Mouse (Mus musculus): ENCODE results near the gene Tubg1. TPM values are rescaled to one million over a fixed set of nuclear protein-coding genes. Genes with fewer than 3 reads are reported as not detected.

Tubg1 gene
- polyA plus RNA-seq, 1 experiment from 2014 or later: 48.4 TPM

DNA sequence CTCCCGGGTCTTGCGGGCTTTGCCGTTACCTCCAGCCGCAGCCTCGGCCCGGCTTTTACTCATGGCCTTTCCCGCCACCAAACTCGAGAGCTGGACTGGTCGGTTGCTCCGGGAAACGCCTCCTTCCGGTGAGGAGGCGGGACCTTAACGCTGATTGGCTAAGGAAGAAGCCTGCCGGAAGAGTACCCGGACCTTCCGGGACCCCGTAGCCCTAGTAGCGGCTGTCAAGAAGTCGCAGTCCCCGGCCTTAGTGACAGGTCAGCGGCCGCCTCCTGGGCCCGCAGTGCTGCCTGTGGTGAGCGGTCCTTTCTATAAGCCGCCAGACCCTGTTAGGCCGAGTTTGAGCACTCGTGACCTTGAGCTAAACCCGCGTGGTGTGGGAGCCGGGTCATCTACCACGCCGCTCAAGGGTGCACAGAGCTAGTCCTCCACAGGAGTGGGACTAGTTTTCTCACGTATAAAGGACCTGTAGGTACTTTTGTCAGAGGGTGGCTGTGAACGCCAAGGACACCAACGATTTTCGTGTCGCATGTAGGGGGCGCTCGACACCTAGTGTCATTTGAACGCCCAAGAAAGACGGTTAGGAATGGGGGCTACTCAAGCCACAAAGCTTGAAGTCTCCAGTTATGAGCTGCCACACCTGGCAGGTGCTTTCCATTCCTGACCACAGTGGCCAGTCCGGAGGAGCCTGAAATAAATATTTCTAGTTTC lies 24.3 kb upstream of the Tubg1 start, which contains the start of gene Psmc3ip:
Psmc3ip (minus strand) TSS at position 123 of the 711 bp plus-strand sequence.
- Histone ChIP-seq H3K27ac (peak within 1 kb of the TSS; percentile 96), H3K9me3 (replicated peaks; ENCODE audit: low read length) (no peaks in the 10 kb centered on the region), H3K9ac (ENCODE audit: low read depth, low read length) (peak within 1 kb of the TSS; percentile 69), H3K4me3 (replicated peaks; ENCODE audit: low read depth, low read length) (peak within 1 kb of the TSS; percentile 62), H3K27me3 (ENCODE audit: insufficient read depth, low read length) (no peaks in the 10 kb centered on the region), H3K36me3 (ENCODE audit: insufficient read depth, low read length) (peaks cover 62% of the 10 kb centered on the region), H3K4me1 (replicated peaks; ENCODE audit: insufficient read depth, low read length) (no peaks in the 10 kb centered on the region; the same call in 1 of the 2 replicates), H3K4me2 (ENCODE audit: low read length) (peak within 1 kb of the TSS; percentile 84)
- ATAC-seq (replicated peaks; ENCODE audit: low FRiP score, low read depth) (peak; percentile 93), DNase-seq (ENCODE audit: low spot score) (peak; percentile 96)
- under 1% methylated on average over 43 of the region's 43 CpGs for WGBS
- peak; percentile 75 for TF ChIP-seq CTCF (IDR thresholded peaks at IDR 0.05; ENCODE audit: low read depth)

DNA sequence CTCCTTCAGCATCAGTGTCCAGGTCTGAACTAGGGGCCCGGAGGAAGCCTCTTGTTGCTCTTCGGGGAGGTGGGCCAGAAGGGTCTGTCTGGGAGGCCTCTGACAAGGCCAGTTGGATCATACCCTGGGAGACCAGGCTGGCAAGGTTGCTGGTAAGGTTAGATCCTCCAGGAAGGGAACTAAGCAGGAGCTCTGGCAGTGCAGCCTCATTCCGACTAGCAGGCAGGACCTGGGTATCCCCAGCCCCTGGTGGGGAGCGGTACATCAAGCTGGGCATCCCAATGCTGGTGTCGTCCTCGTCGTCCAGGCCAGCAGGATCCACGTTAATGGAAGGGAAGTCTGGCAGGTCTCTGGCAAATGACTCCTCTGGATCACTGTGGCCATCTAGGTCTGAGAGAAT lies 21.5 kb upstream of the Tubg1 start:
- WGBS: 75% methylated on average over 8 of the region's 8 CpGs
- Histone ChIP-seq H3K9me3 (replicated peaks; ENCODE audit: low read length) (no peaks in the 10 kb centered on the region), H3K9ac (ENCODE audit: low read depth, low read length) (no peak overlapping the region), H3K4me1 (replicated peaks; ENCODE audit: insufficient read depth, low read length) (no peaks in the 10 kb centered on the region; the same call in 1 of the 2 replicates), H3K4me3 (replicated peaks; ENCODE audit: low read depth, low read length) (no peak overlapping the region), H3K27me3 (ENCODE audit: insufficient read depth, low read length) (no peaks in the 10 kb centered on the region), H3K27ac (no peak overlapping the region), H3K36me3 (ENCODE audit: insufficient read depth, low read length) (peaks cover 59% of the 10 kb centered on the region), H3K4me2 (ENCODE audit: low read length) (no peak overlapping the region)
- no peak for TF ChIP-seq CTCF (IDR thresholded peaks at IDR 0.05; ENCODE audit: low read depth)
- DNase-seq (ENCODE audit: low spot score) (no peak), ATAC-seq (replicated peaks; ENCODE audit: low FRiP score, low read depth) (no peak)

DNA sequence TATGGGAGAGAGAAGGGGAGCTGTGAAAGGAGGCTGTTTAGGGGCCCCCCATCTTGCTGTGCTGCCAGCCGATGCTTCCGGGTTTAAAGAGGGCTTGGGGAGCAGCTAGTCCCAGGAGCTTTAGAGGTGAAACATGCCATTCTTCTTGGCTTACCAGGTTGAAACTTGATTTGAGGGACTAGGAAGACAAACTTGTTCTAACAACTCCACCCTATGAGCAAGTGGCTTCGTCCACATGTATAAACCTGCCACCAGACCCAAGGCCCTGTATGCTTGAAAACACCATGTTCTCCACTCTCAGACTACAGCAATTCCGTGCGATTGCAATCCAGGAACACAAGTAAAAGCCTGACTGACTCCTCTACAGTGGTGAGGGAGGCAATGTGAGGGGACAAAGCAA lies 16.7 kb upstream of the Tubg1 start:
- no peak for ATAC-seq (replicated peaks; ENCODE audit: low FRiP score, low read depth)
- no peak for TF ChIP-seq CTCF (IDR thresholded peaks at IDR 0.05; ENCODE audit: low read depth)
- H3K36me3 ChIP-seq (ENCODE audit: insufficient read depth, low read length): peaks cover 55% of the 10 kb centered on the region
- H3K27ac ChIP-seq: no peak overlapping the region
- no peak overlapping the region for H3K9ac ChIP-seq (ENCODE audit: low read depth, low read length)
- no peaks in the 10 kb centered on the region for H3K4me1 ChIP-seq (replicated peaks; ENCODE audit: insufficient read depth, low read length)
- DNase-seq (ENCODE audit: low spot score): no peak
- no peak overlapping the region for H3K4me2 ChIP-seq (ENCODE audit: low read length)
- H3K4me3 ChIP-seq (replicated peaks; ENCODE audit: low read depth, low read length): no peak overlapping the region
- WGBS: 92% methylated on average over 5 of the region's 5 CpGs
- H3K27me3 ChIP-seq (ENCODE audit: insufficient read depth, low read length): no peaks in the 10 kb centered on the region
- H3K9me3 ChIP-seq (replicated peaks; ENCODE audit: low read length): no peaks in the 10 kb centered on the region

DNA sequence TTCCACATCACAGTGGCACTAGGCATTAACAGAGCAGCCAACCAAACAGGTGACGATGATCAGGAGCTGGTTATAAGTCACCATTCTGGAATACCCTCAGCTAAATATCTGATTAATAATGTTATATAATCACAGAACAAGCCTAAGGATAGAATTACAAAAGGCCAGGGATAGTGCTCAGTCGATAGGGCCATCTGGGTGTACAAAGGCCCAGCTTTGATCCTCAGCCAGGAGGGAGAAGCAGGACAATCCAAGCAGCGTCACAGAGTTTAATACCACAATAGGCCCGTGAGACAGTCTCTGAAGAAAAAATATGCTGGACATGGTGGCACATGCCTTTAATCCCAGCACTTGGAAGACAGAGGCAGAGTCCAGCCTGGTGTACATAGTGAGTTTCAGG lies 10.4 kb upstream of the Tubg1 start:
- Histone ChIP-seq H3K9me3 (replicated peaks; ENCODE audit: low read length) (no peaks in the 10 kb centered on the region), H3K4me1 (replicated peaks; ENCODE audit: insufficient read depth, low read length) (no peaks in the 10 kb centered on the region), H3K4me3 (replicated peaks; ENCODE audit: low read depth, low read length) (no peak overlapping the region), H3K4me2 (ENCODE audit: low read length) (no peak overlapping the region), H3K36me3 (ENCODE audit: insufficient read depth, low read length) (peaks cover 5% of the 10 kb centered on the region), H3K27me3 (ENCODE audit: insufficient read depth, low read length) (no peaks in the 10 kb centered on the region), H3K9ac (ENCODE audit: low read depth, low read length) (no peak overlapping the region), H3K27ac (no peak overlapping the region)
- ATAC-seq (replicated peaks; ENCODE audit: low FRiP score, low read depth) (no peak), DNase-seq (ENCODE audit: low spot score) (no peak)
- 77% methylated on average over 4 of the region's 4 CpGs for WGBS
- no peak for TF ChIP-seq CTCF (IDR thresholded peaks at IDR 0.05; ENCODE audit: low read depth)

DNA sequence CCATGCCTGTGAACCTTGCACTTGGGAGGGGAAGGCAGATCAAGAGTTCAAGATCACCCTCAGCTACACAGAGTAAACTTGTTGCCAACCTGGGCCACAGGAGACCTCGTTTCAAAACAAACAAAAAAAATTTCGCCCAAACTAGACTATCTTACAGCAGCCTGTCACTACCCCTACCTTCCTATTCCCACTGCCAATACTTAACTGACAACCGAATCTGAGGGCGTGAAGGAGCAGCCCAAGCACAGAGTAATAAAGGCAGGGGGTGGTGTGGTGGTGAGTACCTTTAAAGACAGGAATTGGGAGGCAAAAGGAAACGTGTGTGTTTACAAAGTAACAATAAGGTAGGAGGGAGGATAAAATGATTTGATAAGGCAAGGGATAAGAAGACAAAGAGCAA lies 9.0 kb upstream of the Tubg1 start:
- no peak overlapping the region for H3K4me2 ChIP-seq (ENCODE audit: low read length)
- no peak for DNase-seq (ENCODE audit: low spot score)
- no peak overlapping the region for H3K9ac ChIP-seq (ENCODE audit: low read depth, low read length)
- 45% methylated on average over 5 of the region's 5 CpGs for WGBS
- no peaks in the 10 kb centered on the region for H3K4me1 ChIP-seq (replicated peaks; ENCODE audit: insufficient read depth, low read length)
- no peak overlapping the region for H3K27ac ChIP-seq
- TF ChIP-seq CTCF (IDR thresholded peaks at IDR 0.05; ENCODE audit: low read depth): no peak
- H3K27me3 ChIP-seq (ENCODE audit: insufficient read depth, low read length): no peaks in the 10 kb centered on the region
- H3K4me3 ChIP-seq (replicated peaks; ENCODE audit: low read depth, low read length): no peak overlapping the region
- H3K9me3 ChIP-seq (replicated peaks; ENCODE audit: low read length): no peaks in the 10 kb centered on the region
- H3K36me3 ChIP-seq (ENCODE audit: insufficient read depth, low read length): no peaks in the 10 kb centered on the region; the same call in none of the 2 replicates
- no peak for ATAC-seq (replicated peaks; ENCODE audit: low FRiP score, low read depth)

- ATAC-seq (replicated peaks; ENCODE audit: low FRiP score, low read depth): no peak
- TF ChIP-seq CTCF (IDR thresholded peaks at IDR 0.05; ENCODE audit: low read depth): no peak
- no peaks in the 10 kb centered on the region for H3K4me1 ChIP-seq (replicated peaks; ENCODE audit: insufficient read depth, low read length)
- H3K9ac ChIP-seq (ENCODE audit: low read depth, low read length): no peak overlapping the region
- H3K27ac ChIP-seq: no peak overlapping the region
- H3K36me3 ChIP-seq (ENCODE audit: insufficient read depth, low read length): no peaks in the 10 kb centered on the region
- H3K27me3 ChIP-seq (ENCODE audit: insufficient read depth, low read length): no peaks in the 10 kb centered on the region
- no peak overlapping the region for H3K4me3 ChIP-seq (replicated peaks; ENCODE audit: low read depth, low read length)
- WGBS: 91% methylated on average over 4 of the region's 4 CpGs
- H3K4me2 ChIP-seq (ENCODE audit: low read length): no peak overlapping the region
- H3K9me3 ChIP-seq (replicated peaks; ENCODE audit: low read length): no peaks in the 10 kb centered on the region
- DNase-seq (ENCODE audit: low spot score): no peak
Measured at GRCm38 (mm10) chr11:101111178-101111577, 8.6 kb upstream of the Tubg1 start.
